Mouse (Mus musculus) thymus, adult 2 months (tissue): ENCODE measurements around the gene Gria3. TPM values are rescaled to one million over a fixed set of nuclear protein-coding genes. Genes with fewer than 3 reads are reported as not detected.

Experiments
- DNase-seq: peaks from one replicate; pipeline ENCODE4 v3.0.0; 2021
- H3K27ac ChIP-seq: fragments of 200-500 bp; 2 replicates; pipeline ENCODE4 v1.5.1; 2012; ENCODE audit warnings: low read length, control low read depth; ENCODE audit not compliant: control insufficient read depth, insufficient read depth
- H3K27me3 ChIP-seq: fragments of 200-500 bp; 2 replicates; pipeline ENCODE4 v1.6.1; 2012; ENCODE audit warnings: mild to moderate bottlenecking, low read length, moderate library complexity, mixed read lengths; ENCODE audit not compliant: control insufficient read depth, insufficient read depth
- H3K36me3 ChIP-seq: fragments of 200-500 bp; 2 replicates; pipeline ENCODE4 v1.6.1; 2012; ENCODE audit warnings: mild to moderate bottlenecking, low read length, moderate library complexity; ENCODE audit not compliant: control insufficient read depth, insufficient read depth
- H3K4me1 ChIP-seq: fragments of 200-500 bp; replicated peaks from 2 replicates; pipeline ENCODE4 v1.6.1; 2012; ENCODE audit warnings: low read length; ENCODE audit not compliant: control insufficient read depth, insufficient read depth
- H3K4me3 ChIP-seq: fragments of 200-500 bp; 2 replicates; pipeline ENCODE4 v1.5.1; 2012; ENCODE audit warnings: mild to moderate bottlenecking, low read length, control low read depth, moderate library complexity; ENCODE audit not compliant: control insufficient read depth, insufficient read depth
- CTCF ChIP-seq: fragments of 200-500 bp; IDR thresholded peaks from 2 replicates; pipeline ENCODE4 v1.5.1; 2012; ENCODE audit warnings: mild to moderate bottlenecking, control low read depth, low read length, moderate library complexity, borderline replicate concordance; ENCODE audit not compliant: control insufficient read depth, poor library complexity, insufficient read depth; ENCODE audit errors: extremely low read depth
- POLR2A ChIP-seq: fragments of 200-500 bp; IDR thresholded peaks from 2 replicates; pipeline ENCODE4 v1.6.1; 2012; ENCODE audit warnings: mild to moderate bottlenecking, low read length, control low read depth, moderate library complexity; ENCODE audit not compliant: control insufficient read depth, poor library complexity, insufficient read depth; ENCODE audit errors: extremely low read depth
- WGBS: fragments of 180-500 bp; shearing (Covaris S2); methylation state at CpG from one replicate; pipeline ENCODE4 v1.1.7; 2018; 5-methylcytosine and 5-hydroxymethylcytosine counted together
- polyA plus RNA-seq: library from polyadenylated mRNA; depleted of rRNA; stranded (reverse); fragments of >200 nt; gene quantifications from 2 replicates; pipeline ENCODE4 v1.2.3, GENCODE M21; 2012

Gria3 gene
- polyA plus RNA-seq, 1 experiment, result 2.3 TPM

DNA sequence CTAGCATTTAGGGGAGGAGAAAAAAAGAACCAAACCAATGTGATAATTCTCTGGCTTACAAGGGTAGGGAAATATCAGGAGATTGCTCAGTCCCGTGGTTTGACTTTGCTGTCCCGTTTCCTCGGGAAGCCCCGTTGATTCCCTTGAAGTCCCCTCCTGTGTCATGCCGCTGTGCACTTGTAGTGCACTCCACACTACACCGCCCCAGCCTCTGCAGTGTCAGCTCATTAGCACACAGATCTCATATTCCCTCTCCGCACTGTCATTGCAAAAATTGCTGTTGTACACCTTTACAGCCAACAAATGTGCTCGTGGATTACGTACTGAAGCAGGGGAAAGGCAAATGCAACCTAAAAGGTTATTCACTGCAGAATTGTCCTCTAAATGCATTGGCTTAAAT, 5.6 kb downstream of the Gria3 start:
- no peaks in the 10 kb centered on the region for H3K27me3 ChIP-seq
- peaks cover 9% of the 10 kb centered on the region for H3K4me1 ChIP-seq
- H3K27ac ChIP-seq, result no peak overlapping the region
- WGBS, result 86% methylated on average over 9 of the region's 9 CpGs
- H3K36me3 ChIP-seq, result no peaks in the 10 kb centered on the region
- no peak for TF ChIP-seq CTCF
- TF ChIP-seq POLR2A, result no peak
- no peak overlapping the region for H3K4me3 ChIP-seq
- DNase-seq, result no peak

DNA sequence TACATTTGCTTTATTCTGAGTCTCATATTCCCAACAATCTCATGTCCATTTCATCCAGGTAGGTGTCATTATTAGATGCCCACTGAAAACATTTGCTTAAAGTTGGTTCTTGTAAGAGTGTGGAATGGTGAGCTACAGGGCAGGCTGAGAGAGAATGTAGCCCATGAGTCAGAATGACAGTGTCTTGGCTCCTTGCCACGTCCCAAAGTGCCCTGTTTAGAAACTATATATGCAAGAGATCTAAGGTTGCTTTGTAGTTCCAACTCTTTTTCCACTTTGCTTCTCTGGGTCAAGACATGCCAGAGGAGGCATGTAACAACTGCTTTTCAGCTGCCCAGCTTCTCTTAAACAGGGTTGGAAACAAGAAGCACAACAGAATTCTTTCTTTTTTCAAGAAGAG, 9.1 kb downstream of the Gria3 start:
- Histone ChIP-seq H3K36me3 (no peaks in the 10 kb centered on the region), H3K4me3 (no peak overlapping the region), H3K4me1 (no peaks in the 10 kb centered on the region), H3K27me3 (no peaks in the 10 kb centered on the region), H3K27ac (no peak overlapping the region)
- TF ChIP-seq CTCF (no peak), POLR2A (no peak)
- DNase-seq, result no peak
- 85% methylated on average over 1 of the region's 1 CpGs for WGBS

DNA sequence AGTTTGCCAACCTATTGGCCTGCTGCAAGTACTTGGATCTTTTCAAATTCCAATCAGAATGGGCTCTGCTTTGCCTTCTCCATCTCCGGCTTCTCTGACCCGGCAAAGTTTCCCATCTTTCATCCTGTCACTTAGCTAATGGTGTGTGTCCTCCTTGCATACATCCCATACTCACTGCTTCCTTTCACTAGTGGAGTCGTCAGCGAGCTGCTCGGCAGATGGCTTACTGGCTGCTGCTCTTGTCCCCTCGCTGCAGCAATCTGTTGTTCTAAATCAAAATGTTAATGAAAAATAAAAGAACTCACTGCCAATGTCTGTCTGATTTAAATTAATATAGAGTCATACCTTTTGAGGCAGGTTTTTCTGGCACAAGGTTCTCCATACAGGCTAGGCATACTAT, 25.0 kb downstream of the Gria3 start:
- Histone ChIP-seq H3K36me3 (no peaks in the 10 kb centered on the region), H3K4me3 (no peak overlapping the region), H3K27me3 (no peaks in the 10 kb centered on the region), H3K4me1 (no peaks in the 10 kb centered on the region), H3K27ac (no peak overlapping the region)
- no peak for TF ChIP-seq CTCF
- TF ChIP-seq POLR2A, result no peak
- 96% methylated on average over 6 of the region's 6 CpGs for WGBS
- DNase-seq, result no peak

DNA sequence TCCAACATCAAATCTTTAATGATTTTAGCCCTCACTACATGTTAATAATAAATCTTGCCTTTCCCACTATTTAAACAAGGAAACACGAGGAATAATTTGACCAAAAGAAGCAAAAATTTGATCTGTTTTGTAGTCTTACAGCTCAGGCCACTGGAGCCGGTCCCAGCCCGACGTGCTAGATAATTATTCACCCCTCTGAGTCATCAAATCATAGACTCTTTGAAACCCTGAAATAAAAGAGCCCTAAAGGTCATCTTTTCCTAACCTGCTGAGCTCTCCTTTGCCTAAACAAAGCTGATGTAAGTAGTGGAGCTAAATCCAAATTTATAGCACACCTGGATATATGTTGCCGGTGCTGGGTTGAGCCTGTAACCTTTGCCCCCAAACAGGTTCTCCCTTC, 27.4 kb downstream of the Gria3 start:
- Histone ChIP-seq H3K4me3 (no peak overlapping the region), H3K36me3 (no peaks in the 10 kb centered on the region), H3K27me3 (no peaks in the 10 kb centered on the region), H3K4me1 (no peaks in the 10 kb centered on the region), H3K27ac (no peak overlapping the region)
- WGBS, result 95% methylated on average over 5 of the region's 5 CpGs
- TF ChIP-seq CTCF (no peak), POLR2A (no peak)
- DNase-seq, result no peak

DNA sequence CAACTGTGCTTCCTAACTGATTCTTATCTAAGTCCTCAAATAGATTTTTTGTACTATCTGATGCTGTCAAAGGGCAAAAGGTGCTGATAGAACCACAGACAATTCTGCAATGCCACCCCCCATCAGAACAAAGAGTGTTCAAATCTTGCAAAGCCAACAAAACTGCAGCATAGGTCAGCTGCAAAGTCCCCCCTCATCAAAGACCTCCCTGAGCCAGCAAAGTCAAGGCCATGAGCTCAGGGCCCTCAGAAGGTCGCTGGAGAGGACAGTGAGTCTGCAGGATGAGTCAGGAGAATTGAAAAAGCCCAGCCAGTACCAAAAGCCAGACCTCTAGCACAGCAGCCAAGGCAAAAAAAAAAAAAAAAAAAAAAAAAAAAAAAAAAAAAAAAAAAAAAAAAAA, 34.9 kb downstream of the Gria3 start:
- WGBS, result 25% methylated on average over 1 of the region's 1 CpGs
- no peaks in the 10 kb centered on the region for H3K36me3 ChIP-seq

DNA sequence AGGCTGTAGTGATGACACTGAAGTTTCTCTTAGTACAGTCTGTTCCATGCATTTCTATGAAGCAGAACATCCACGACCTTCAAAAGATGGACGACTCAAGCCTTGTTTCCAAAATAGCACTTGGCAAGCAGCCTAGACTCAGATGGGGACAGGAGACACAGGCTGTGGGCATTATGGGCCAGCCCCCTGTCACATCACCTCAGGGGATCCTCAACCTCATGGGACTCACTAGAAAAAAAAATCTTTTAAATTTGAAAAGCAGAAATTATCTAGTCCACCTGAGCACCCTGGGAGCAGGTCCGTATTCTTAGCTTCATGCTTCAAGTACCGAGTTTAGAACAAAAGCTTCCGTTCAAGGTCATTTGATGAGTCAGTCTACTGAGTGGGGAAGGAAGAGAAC, 38.2 kb downstream of the Gria3 start:
- no peaks in the 10 kb centered on the region for H3K36me3 ChIP-seq
- no peaks in the 10 kb centered on the region for H3K27me3 ChIP-seq
- no peak for TF ChIP-seq POLR2A
- TF ChIP-seq CTCF, result no peak
- no peak overlapping the region for H3K4me3 ChIP-seq
- DNase-seq, result no peak
- 78% methylated on average over 5 of the region's 5 CpGs for WGBS
- no peaks in the 10 kb centered on the region for H3K4me1 ChIP-seq
- no peak overlapping the region for H3K27ac ChIP-seq

More for the DNA sequence above, 34.9 kb downstream of the Gria3 start:
- Histone ChIP-seq H3K27me3 (no peaks in the 10 kb centered on the region), H3K4me1 (no peaks in the 10 kb centered on the region), H3K4me3 (no peak overlapping the region), H3K27ac (no peak overlapping the region)
- DNase-seq, result no peak
- TF ChIP-seq CTCF (no peak), POLR2A (no peak)

DNA sequence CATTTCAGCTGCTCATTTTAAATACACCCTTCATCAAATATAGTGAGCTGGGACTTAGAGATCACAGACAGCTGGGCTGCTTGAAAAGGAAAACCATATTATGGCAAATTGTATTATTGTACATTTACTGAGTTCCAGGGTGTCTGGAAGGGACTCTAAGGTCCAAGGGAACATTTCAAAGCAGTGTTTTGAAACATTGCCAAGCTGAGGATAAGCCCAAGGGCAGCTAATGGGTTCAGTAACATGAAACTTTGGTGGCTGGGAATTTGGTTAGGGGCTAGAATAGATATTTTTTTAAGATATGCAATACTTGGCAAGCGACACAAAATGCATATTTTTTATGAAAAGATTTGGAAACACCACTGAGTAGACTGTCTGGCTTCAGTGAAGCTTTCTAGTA, 48.2 kb downstream of the Gria3 start:
- Histone ChIP-seq H3K27me3 (no peaks in the 10 kb centered on the region), H3K4me3 (no peak overlapping the region), H3K4me1 (no peaks in the 10 kb centered on the region), H3K27ac (no peak overlapping the region), H3K36me3 (no peaks in the 10 kb centered on the region)
- TF ChIP-seq POLR2A, result no peak
- TF ChIP-seq CTCF, result no peak
- WGBS, result 96% methylated on average over 1 of the region's 1 CpGs
- DNase-seq, result no peak
